Mouse (Mus musculus) ES-E14 (cell line): ENCODE results near the gene Cic. TPM values are rescaled to one million over a fixed set of nuclear protein-coding genes. Genes with fewer than 3 reads are reported as not detected.
A peak's percentile ranks its signal among the peaks of the same experiment; 100 is the strongest.

Experiments used
- DNase-seq: peaks from one replicate; pipeline ENCODE4 v3.0.0-alpha.2; 2013; ENCODE audit warnings: low read depth, low spot score
- H3K27ac ChIP-seq: 2 replicates; pipeline ENCODE4 v1.5.1; 2012; ENCODE audit warnings: low read depth, mild to moderate bottlenecking, low read length, moderate library complexity, mixed read lengths; ENCODE audit not compliant: poor library complexity, insufficient read depth, severe bottlenecking
- H3K36me3 ChIP-seq: 2 replicates; pipeline ENCODE4 v1.6.1; 2012; ENCODE audit warnings: mild to moderate bottlenecking, low read length, moderate library complexity, mixed read lengths; ENCODE audit not compliant: control insufficient read depth, poor library complexity, insufficient read depth, severe bottlenecking
- H3K4me1 ChIP-seq, 2 experiments: fragments of 150-350 bp in 1 of 2; sonication (generic) in 1 of 2; 2 replicates each; pipeline ENCODE4 v1.6.1; 2012; ENCODE audit warnings: low read length in 2 of 2, mild to moderate bottlenecking in 1 of 2, mixed read lengths in 1 of 2; ENCODE audit not compliant: control insufficient read depth in 2 of 2, insufficient read depth in 2 of 2, poor library complexity in 1 of 2
- H3K4me3 ChIP-seq, 2 experiments: fragments of 150-350 bp in 1 of 2; sonication (generic) in 1 of 2; 2 replicates each; pipeline ENCODE4 v1.5.1; 2012; ENCODE audit warnings: low read length in 2 of 2, low read depth in 1 of 2, mild to moderate bottlenecking in 1 of 2, mixed read lengths in 1 of 2; ENCODE audit not compliant: insufficient read depth in 1 of 2, poor library complexity in 1 of 2, severe bottlenecking in 1 of 2
- H3K9ac ChIP-seq: 2 replicates; pipeline ENCODE4 v1.6.1; 2012; ENCODE audit warnings: low read depth, mild to moderate bottlenecking, low read length, mixed read lengths; ENCODE audit not compliant: poor library complexity, insufficient read depth, severe bottlenecking
- H3K9me3 ChIP-seq: fragments of 150-350 bp; sonication (generic); 2 replicates; pipeline ENCODE4 v1.6.1; 2012; ENCODE audit warnings: low read depth, mild to moderate bottlenecking, low read length; ENCODE audit not compliant: control insufficient read depth, insufficient read depth
- CHD2 ChIP-seq: IDR thresholded peaks from 2 replicates; pipeline ENCODE4 v1.6.1; 2014; ENCODE audit warnings: mild to moderate bottlenecking, low read depth, low read length, inconsistent platforms
- HCFC1 ChIP-seq: IDR thresholded peaks from 2 replicates; pipeline ENCODE4 v1.6.1; 2012; ENCODE audit warnings: low read length, inconsistent platforms, borderline replicate concordance; ENCODE audit not compliant: insufficient read depth
- MAFK ChIP-seq: IDR thresholded peaks from 2 replicates; pipeline ENCODE4 v1.6.1; 2014; ENCODE audit warnings: mild to moderate bottlenecking, low read depth, low read length, inconsistent platforms; ENCODE audit not compliant: insufficient read depth
- ZC3H11A ChIP-seq: IDR thresholded peaks from 2 replicates; pipeline ENCODE4 v1.6.1; 2012; ENCODE audit warnings: low read depth, mild to moderate bottlenecking, inconsistent platforms, low read length, borderline replicate concordance
- ZNF384 ChIP-seq: IDR thresholded peaks from 2 replicates; pipeline ENCODE4 v1.6.1; 2012; ENCODE audit warnings: low read depth, low read length, inconsistent platforms
- in situ Hi-C, 2 experiments: fragments of 600-800 bp; cut with MboI; formaldehyde crosslinking; loops; one replicate each; pipeline ENCODE4 v1.15.1; 2025; ENCODE audit warnings: low sequenced_read_pairs in 2 of 2, inconsistent platforms in 1 of 2; ENCODE audit not compliant: unreplicated experiment in 2 of 2
- total RNA-seq: library from RNA; depleted of rRNA; stranded (reverse); fragments of 300-350 nt; gene quantifications from 2 replicates; pipeline ENCODE4 v1.2.3, GENCODE M21; 2012

Cic gene
- total RNA-seq, 1 experiment, result 72.4 TPM

DNA sequence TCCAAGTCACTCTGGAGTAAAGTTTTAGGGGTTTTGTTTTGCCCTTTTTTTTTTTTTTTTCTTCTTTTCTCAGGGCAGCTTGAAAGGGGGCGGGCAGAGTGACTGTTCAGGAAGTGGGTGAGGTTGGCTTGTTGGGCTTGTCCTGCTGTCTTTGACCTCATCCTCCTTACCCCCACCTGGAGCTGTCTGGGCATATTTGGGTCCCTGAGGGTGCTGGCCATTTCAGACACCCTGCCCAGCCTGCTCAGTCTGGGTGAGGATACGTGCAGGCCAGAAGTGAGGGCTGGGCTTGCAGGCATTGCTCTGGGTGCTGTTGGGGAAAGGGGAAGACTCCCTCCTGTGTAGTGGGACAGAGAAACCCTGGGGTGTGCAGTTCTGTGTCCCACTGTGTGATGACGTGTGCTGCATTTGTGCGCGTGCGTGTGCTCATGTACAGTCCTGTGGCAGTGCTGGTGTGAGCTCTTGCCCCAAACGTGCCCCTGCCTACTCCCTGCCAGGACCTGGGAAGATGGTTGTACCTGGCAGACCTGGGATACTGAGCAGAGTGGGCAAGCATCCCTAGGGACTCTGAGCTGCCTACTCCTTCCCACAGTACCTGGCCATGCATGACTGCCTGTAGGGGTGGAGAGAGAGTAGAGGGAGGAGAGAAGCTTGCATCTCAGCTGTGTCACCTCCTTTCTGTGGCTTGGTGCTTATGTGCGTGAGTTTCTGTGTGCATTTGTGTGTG lies 2.2 kb downstream of the Cic start:
- no peak for DNase-seq
- TF ChIP-seq ZNF384 (peak; percentile 36; the same call in 1 of the 2 replicates), MAFK (no peak)
- Histone ChIP-seq H3K4me1 (peaks cover 12 to 53% of the 10 kb centered on the region in 2 experiments), H3K9ac (no peak overlapping the region), H3K36me3 (no peaks in the 10 kb centered on the region), H3K9me3 (no peaks in the 10 kb centered on the region), H3K27ac (no peak overlapping the region), H3K4me3 (peak overlapping the region in 1 of 2 experiments; percentile 77; a peak in 1 of 4 replicates)
- in situ Hi-C loops, result no loop called here

DNA sequence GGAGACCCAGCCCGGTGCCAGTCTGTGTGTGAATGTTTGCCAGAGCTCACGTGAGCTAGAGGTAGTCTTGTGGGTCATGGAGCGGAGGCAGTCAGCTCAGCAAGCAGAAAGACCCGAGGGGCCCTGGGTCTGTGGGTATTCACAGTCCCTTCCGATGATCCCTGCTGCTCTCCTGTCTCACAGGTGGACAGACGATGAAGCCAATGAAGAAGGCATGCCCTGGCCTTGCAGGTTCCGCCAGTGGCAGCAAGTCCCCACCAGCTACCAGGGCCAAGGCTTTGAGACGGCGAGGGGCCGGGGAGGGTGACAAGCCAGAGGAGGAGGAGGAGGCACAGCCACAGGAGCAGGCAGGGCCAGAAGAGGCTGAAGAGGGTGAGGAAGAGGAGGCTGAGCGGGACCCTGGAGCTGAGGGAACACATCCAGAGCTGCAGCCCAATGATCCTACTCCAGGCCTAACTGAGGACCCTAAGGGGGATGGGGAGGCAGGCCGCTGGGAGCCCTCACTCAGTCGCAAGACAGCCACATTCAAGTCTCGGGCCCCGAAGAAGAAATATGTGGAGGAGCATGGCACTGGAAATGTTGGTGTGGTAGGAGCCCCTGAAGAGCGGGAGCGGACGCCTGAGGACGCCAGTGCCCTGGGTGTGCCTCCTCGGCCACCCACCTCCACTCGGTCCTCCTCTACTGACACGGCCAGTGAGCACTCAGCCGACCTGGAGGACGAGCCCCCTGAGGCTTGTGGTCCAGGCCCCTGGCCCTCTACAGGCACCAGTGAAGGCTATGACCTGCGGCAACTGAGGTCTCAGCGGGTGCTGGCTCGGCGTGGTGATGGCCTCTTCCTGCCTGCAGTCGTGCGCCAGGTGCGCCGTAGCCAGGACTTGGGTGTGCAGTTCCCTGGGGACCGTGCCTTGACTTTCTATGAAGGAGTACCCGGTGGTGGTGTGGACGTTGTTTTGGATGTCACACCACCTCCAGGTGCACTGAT lies 3.4 kb downstream of the Cic start:
- in situ Hi-C loops, result no loop called here
- peak overlapping the region; percentile 1 for H3K9ac ChIP-seq
- TF ChIP-seq MAFK (no peak), CHD2 (no peak), ZC3H11A (no peak), ZNF384 (no peak)
- H3K36me3 ChIP-seq, result no peaks in the 10 kb centered on the region
- peaks cover 13 to 57% of the 10 kb centered on the region in 2 experiments; a peak in 3 of 4 replicates for H3K4me1 ChIP-seq
- no peak for DNase-seq
- no peaks in the 10 kb centered on the region for H3K9me3 ChIP-seq
- H3K27ac ChIP-seq, result no peak overlapping the region
- H3K4me3 ChIP-seq, result peak overlapping the region in 1 of 2 experiments; percentile 21; a peak in 2 of 4 replicates

DNA sequence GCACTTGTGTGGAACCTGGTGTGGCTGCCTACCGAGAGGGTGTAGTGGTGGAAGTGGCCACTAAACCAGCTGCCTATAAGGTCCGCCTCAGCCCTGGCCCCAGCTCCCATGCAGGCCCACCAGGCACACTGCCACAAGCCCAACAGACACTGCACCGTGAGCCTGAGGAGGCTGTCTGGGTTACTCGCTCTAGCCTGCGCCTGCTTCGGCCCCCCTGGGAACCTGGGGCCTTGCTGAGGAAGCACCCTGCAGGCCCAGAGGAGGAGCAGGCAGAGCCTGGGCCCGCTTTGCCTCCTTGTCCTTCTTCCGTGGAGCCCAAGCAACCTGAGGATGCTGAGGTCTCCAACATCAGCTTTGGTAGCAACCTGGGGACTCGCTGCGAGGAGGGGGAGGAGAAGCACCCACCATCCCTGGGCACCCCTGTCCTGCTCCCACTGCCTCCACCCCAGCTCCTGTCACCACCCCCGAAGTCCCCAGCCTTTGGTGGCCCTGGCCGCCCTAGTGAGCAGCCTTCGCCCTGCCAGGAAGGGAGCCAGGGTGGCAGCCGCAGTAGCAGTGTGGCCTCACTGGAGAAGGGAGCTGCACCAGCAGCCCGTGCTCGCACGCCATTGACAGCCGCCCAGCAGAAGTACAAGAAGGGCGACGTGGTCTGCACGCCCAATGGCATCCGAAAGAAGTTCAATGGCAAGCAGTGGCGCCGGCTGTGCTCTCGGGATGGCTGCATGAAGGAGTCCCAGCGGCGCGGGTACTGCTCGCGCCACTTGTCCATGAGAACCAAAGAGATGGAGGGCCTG lies 4.3 kb downstream of the Cic start:
- in situ Hi-C loops, result no loop called here
- H3K9me3 ChIP-seq, result no peaks in the 10 kb centered on the region
- no peak for TF ChIP-seq CHD2
- TF ChIP-seq ZC3H11A, result no peak
- TF ChIP-seq ZNF384, result no peak
- TF ChIP-seq HCFC1, result no peak
- TF ChIP-seq MAFK, result no peak
- H3K4me1 ChIP-seq, result peaks cover 9 to 56% of the 10 kb centered on the region in 2 experiments; a peak in 3 of 4 replicates
- no peak overlapping the region for H3K27ac ChIP-seq
- peak overlapping the region; percentile 39 to 42; a peak in 2 of 4 replicates for H3K4me3 ChIP-seq
- DNase-seq, result no peak
- H3K36me3 ChIP-seq, result no peaks in the 10 kb centered on the region
- H3K9ac ChIP-seq, result no peak overlapping the region

DNA sequence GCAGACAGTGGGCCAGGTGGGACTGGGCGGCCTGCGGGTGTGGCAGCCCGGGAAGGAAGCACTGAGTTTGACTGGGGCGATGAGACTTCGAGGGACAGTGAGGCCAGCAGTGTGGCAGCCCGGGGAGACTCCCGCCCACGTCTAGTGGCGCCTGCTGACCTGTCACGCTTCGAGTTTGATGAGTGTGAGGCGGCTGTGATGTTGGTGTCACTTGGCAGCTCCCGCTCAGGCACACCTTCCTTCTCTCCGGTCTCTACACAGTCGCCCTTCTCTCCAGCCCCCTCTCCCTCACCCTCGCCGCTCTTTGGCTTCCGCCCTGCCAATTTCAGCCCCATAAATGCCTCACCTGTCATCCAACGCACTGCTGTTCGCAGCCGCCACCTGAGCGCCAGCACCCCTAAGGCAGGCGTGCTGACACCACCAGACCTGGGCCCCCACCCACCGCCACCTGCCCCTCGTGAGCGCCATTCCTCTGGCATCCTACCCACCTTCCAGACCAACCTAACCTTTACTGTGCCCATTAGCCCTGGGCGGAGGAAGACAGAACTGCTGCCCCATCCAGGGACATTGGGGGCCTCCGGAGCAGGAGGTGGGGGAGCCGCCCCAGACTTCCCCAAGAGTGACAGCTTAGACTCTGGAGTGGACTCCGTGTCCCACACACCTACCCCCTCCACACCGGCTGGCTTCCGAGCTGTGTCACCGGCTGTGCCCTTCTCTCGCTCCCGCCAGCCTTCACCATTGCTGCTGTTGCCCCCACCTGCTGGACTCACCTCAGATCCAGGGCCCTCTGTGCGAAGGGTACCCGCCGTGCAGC lies 5.1 kb downstream of the Cic start:
- no peak for DNase-seq
- in situ Hi-C loops, result no loop called here
- H3K9ac ChIP-seq, result peak overlapping the region; percentile 34; the same call in 1 of the 2 replicates
- H3K4me3 ChIP-seq, result peak overlapping the region; percentile 39 to 42; a peak in 3 of 4 replicates
- peaks cover 9 to 58% of the 10 kb centered on the region in 2 experiments; a peak in 3 of 4 replicates for H3K4me1 ChIP-seq
- TF ChIP-seq HCFC1, result no peak
- no peak for TF ChIP-seq MAFK
- TF ChIP-seq CHD2, result no peak
- TF ChIP-seq ZNF384, result no peak
- no peak for TF ChIP-seq ZC3H11A
- H3K27ac ChIP-seq, result no peak overlapping the region
- no peaks in the 10 kb centered on the region for H3K9me3 ChIP-seq
- H3K36me3 ChIP-seq, result no peaks in the 10 kb centered on the region
